Mouse (Mus musculus): ENCODE data around the gene 7420426K07Rik. TPM values are rescaled to one million over a fixed set of nuclear protein-coding genes. Genes with fewer than 3 reads are reported as not detected.
A peak's percentile ranks its signal among the peaks of the same experiment; 100 is the strongest.

7420426K07Rik gene
- not detected in 2 replicates for total RNA-seq (2017)

DNA sequence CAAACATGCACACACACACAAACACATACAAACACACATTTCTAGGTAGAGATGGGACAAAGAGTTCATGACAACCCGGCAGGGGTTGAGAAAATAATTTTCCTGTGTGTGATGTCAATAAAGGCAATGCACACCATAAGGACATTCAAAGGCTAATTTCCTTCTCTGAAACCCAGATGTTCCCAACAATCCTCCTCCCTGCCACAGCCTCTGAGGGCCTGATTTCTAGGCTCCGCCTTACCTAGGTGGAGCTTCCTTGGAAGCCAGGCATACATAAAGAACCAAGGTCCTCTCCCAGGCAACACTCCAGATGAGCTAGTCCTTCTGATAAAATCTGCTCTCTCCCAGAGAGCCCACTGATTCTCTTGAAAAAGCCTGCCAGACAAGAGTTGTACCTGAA, at the start of gene 7420426K07Rik:
Gene 7420426K07Rik (plus strand): TSS at position 301 of the 400 bp plus-strand sequence.
- ATAC-seq (replicated peaks; ENCODE audit: low read depth, poor library complexity, severe bottlenecking): no peak

DNA sequence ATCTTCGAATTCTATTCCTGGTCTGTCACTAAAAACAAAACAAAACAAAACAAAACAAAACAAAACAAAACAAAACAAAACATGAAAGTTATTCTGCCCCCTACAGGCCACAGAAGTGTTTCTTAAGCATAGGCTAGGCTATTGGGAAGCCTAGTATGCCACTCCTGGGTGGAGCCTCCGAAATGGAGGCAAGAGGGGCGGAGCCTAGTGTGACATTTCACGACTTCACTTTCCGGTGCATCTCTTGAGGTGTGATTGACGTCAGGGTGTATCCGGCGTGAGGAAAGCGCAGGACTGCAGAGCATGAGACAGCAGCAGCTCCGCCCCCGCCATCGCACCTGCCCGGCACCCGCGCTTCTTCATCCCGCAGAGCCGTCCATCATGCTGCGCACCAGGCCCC, 46.7 kb upstream of the 7420426K07Rik start, which contains the start of gene Prr23a2:
Gene Prr23a2 (plus strand): TSS at position 285 of the 400 bp plus-strand sequence.
- no peak for ATAC-seq (replicated peaks; ENCODE audit: low read depth, poor library complexity, severe bottlenecking)

DNA sequence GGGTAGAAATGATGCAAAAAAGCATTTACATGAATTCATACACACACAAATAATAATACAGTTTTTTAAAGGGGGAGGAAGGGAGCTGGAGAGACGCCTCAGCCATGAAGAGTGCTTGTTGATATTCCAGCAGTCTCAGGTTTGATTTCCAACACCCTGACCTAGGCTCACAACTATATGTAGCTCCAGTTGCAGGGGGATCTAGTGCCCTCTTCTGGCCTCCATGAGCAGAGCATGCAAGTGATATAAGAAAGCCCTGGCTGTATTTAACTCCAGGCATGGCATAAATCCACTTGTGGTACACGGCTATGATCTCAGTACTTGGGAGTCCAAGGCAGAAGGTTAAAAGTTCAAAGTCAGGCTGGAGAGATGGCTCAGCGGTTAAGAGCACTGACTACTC, 39.5 kb upstream of the 7420426K07Rik start:
- no peak for ATAC-seq (replicated peaks; ENCODE audit: low read depth, poor library complexity, severe bottlenecking)

DNA sequence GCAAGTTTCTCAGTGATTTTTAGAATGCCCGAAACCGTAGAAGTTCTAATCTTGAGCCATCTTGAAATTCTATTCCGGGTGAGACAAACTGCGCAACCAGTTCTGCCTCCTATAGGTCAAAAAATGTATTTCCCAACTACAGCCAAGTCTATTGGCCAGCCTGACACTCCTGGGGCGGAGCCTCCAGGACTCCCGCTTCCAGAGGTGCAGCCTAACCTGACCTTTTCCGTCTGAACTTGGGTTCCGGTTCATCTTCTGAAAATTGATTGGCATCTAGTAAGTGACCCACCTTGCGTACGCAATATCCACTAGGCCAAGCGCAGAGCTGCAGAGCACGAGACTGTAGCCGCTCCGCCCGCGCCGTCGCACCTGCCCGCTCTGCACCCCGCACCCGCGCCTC, 38.3 kb upstream of the 7420426K07Rik start, which contains the start of gene Prr23a3:
Gene Prr23a3 (plus strand): TSS at position 197 of the 400 bp plus-strand sequence.
- no peak for ATAC-seq (replicated peaks; ENCODE audit: low read depth, poor library complexity, severe bottlenecking)

DNA sequence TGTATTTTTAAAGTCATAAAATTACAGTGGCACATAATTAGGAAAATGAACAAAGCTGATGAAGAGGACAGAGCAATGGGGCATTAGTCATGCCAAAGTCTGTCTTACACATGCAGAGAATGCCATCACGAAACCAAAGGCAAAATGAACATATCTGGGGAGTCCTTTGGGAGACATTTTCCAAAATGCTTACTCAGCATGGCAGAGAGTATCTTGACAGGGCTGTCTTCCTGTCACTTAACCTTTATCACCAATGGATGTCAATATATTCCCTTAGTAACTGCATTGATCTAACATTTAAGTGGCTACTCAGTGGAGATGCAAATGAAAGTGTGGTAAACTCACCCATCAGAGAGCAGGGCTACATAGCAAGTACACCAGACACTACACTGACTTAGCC, 1.4 kb upstream of the 7420426K07Rik start:
- no peak for ATAC-seq (replicated peaks; ENCODE audit: low read depth, poor library complexity, severe bottlenecking)

DNA sequence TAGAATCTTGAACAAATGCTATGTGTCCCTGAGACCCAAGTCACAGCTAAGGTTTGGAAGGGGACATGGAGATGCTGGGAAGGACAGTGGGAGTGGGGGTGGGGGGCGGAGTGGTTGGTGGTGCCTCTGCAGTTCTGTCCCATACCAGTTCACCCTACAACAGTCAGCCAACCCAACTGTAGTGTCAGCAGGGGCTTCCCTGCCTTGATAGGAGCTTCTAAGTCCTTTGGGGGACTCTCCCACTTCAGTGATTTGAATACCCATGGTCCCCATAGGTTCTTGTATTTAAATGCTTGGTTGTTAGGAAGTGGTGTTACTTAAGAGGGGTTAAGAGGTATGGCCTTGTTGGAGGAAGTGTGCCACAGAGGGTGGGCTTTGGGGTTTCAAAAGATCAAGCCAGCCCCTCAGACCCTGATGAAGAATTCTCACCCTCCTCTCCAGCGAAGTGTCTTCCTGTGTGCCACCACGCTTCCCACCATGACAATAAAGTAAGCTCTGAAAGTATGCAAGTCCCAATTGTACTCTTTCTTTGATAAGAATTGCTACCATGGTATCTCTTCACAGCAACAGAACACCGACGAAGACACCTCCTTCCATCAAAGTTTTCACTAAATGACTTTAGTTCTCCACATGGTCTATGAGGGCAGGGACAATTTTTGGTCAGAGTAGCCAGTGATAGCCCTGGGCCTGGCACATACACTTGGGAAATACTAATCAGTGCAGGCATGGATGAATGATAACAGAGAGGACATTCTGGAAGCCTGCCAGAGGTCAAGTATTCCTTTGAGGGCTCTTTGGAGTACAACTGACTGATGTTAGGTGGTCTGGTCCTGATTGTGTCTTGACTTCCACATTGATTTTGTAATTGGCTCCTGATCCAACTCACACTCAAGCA, 18.0 kb downstream of the 7420426K07Rik start:
- no peak for ATAC-seq (replicated peaks; ENCODE audit: low read depth, poor library complexity, severe bottlenecking)

DNA sequence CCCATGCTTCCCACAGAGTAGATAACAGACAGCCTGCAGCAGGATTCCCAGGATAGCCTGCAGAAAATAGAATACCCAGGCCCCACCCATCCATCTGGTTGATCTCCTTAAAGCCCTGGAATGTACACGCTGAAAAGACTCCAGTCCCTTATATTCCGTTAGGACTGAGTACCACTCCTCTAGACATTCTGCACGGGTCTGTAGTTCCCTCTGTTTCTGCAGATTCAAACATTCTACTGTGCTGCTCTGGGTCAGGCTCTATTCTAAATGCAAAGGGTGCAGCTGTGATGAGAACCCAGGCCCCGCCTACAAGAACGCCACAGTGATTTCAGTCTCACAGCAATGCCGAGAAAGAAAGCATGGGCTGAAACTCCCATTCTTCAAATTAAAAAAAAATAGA, 20.2 kb downstream of the 7420426K07Rik start:
- ATAC-seq (replicated peaks; ENCODE audit: low read depth, poor library complexity, severe bottlenecking): no peak

DNA sequence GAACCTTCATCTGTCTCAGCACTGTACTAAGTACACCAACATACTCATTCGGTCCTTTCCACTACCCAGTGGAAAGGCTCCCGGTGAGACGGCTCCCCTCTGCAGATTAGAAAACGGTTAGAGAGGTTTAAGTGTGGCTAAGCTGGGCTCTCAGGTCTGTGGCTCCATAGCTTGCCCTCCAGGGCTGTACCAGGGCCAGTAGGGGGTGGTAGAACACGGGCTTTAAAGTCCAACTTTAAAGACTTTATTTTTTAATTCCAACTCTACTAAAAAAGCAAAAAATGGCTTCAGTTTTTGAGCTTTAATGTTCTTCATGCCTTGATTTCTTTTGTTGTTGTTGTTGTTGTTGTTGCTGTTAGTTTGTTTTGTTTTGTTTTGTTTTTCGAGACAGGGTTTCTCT, 21.3 kb downstream of the 7420426K07Rik start:
- no peak for ATAC-seq (replicated peaks; ENCODE audit: low read depth, poor library complexity, severe bottlenecking)

DNA sequence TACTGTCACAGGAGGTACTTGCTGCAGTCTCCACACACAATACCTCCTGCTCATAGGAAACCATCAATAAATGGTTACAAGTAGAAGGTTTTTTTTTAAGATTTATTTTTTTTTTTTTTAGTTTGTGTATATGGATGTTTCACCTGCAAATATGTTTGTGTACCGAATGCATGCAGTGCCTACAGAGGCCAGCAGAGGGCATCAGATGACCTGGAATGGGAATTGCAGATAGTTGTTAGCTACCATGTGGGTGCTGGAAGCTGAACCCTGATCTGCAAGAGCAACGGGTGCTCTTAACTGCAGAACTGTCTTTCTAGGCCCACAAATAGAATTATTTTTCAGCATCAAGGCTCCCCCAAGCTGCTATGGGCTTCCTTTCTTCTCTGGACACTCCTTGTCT, 26.6 kb downstream of the 7420426K07Rik start:
- no peak for ATAC-seq (replicated peaks; ENCODE audit: low read depth, poor library complexity, severe bottlenecking)

DNA sequence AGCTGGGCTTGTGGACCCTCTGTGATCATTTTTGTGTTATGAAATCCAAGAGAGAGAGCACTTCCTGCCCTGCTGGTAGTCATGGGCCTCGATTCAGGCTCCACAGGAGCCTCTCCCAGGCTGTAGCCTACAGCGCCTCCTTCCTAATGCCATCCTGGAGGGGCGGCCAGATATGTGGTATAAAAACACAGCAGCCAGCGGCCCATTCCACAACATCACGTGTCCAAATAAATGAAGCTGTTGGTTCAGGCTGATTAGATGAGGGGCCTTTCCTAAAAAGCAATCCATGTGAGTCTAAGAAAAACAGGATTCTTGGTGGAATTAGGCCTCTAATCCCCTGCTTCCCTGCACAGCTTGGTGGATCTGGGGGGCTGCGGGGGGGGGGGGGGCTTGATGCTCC, 30.0 kb downstream of the 7420426K07Rik start:
- no peak for ATAC-seq (replicated peaks; ENCODE audit: low read depth, poor library complexity, severe bottlenecking)

DNA sequence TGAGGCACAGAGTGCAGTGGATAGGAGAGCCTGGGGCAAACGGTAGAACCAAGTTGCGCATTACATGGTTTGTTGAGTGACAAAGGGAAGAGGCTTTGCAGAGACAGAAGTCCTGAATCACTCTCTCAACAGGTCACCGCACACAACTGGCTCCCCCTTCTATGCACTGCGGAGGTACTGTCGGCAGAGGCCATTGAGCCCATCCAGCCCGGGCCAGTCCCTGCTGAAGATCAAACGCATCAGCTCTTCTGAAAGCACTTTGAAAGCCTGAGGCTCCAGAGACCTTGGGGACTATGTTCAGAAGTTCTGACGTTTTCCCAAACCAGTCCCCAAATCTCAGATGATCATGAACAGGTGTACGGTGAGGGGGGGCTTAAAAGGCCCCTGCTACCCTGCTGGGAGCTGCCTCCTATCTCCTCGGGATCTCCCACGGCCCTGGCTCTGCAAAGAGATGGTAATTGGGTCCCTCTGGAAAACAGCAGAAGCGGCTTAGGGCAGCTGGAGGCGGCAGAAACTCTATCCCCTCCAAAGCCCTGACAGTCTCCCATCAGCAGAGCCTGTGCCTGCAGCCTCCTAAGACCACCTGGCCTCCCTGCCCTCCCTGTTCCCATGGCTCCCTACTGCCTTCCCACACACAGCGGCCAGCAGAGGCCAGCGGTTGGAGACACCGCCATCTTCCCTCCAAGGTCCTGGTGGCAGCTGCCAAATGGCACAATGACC, 32.4 kb downstream of the 7420426K07Rik start:
- no peak for ATAC-seq (replicated peaks; ENCODE audit: low read depth, poor library complexity, severe bottlenecking)

DNA sequence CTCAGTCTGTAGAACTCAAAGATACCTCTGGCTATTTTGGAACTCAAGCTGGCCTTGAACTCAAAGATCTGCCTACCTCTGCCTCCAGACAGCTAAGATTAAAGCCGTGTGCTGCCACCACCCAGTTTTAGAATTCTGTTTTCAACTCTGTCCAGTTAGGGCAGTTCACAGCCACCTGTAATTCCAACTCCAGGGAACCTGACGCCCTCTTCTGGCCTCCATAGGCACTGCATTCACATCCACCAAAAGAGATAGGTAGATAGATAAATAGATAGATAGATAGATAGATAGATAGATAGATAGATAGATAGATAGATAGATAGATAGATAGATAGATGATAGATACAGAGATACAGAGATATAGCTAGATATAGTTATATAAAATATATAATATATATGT, 36.4 kb downstream of the 7420426K07Rik start:
- no peak for ATAC-seq (replicated peaks; ENCODE audit: low read depth, poor library complexity, severe bottlenecking)

DNA sequence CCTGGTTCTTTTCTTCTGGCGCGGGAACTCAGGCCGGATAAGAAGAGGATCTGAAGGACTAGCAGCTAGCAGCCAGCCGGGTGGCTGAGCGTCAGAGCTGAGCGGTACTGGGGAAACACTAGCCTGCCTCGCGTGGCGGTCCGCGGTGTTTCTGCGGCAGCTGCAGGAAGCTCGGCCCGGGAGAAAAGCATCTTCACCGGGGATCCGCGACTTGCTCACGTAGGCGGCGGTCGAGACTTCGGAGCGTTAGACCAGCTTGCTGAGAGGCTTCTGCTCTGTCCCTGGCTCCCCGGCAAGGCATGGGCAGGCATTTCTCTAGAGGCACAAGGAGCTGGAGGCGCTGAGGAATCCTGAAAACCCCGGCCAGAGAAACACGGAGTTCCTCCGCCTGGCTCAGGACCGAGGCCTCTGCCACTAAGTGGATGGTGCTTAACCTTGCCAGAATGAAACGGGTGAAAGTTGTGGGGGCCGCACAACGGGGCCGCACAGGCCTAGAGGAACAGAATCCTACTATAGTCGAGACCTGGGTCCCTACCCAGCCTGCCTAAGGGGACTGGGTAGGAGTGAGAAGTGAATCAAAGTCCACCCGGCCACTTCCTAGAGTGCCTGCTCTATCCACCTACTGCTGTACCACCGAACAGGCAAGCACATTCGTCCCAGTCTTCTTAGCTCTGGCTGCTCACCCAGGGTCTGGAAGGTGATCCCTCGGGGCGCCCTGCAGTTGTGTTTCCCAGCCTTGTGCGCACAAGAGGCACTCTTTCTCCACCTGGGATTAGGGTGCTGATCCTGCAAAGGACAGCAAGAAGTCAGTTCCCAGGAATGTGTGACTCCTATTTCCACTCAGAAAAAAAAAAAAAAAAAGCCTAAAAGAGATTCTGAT, 49.5 kb downstream of the 7420426K07Rik start:
- peak; percentile 60 for ATAC-seq (replicated peaks; ENCODE audit: low read depth, poor library complexity, severe bottlenecking)

DNA sequence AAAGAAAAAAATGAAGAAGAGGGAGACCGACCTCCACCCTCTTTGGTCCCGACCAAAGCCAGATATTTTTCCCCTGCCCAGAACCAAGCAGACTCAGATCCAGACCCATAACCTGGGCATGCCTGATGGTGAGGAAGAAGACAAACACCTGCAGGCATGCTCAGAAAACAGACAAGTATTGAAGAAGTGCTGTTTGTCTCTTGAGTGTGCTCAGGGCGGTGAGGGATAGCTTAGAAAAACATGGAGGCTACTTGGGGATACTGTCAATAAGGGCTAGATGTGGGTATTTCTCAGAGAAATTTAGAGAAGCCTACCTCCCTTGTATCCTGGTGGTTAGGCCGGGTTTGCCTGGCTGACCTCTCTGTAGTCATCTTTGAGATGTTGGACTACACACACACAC, 50.4 kb downstream of the 7420426K07Rik start:
- no peak for ATAC-seq (replicated peaks; ENCODE audit: low read depth, poor library complexity, severe bottlenecking)

DNA sequence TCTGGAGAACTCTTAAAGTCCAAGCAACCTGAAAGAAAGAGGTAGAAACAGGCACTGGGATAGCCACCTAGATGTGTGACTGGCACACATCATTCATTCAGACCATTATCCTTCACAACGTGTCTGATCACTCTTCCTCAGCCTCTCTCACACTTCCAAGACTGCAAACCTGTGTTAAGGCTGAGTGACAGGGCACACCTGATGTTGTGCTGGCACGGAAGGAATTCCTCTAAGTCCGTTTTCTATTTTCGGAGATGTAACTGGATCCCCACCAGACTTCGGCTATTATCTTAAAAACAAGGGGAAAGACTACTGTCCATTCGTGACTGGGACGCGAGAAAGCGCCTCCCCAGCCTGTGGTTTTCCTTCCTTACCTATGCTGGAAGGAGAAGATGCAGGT, 50.9 kb downstream of the 7420426K07Rik start:
- ATAC-seq (replicated peaks; ENCODE audit: low read depth, poor library complexity, severe bottlenecking): no peak

Other genes starting within 250 kb of the 7420426K07Rik start
- gene Prr23a1, start 60.6 kb upstream of the 7420426K07Rik start, total RNA-seq (2017): not detected in 2 replicates
- not detected in 2 replicates for gene Prr23a2, start 46.6 kb upstream of the 7420426K07Rik start, total RNA-seq (2017)
- not detected in 2 replicates for gene Prr23a3, start 38.4 kb upstream of the 7420426K07Rik start, total RNA-seq (2017)
- not detected in 2 replicates for gene Foxl2, start 52.2 kb downstream of the 7420426K07Rik start, total RNA-seq (2017)
- gene Faim, start 83.3 kb downstream of the 7420426K07Rik start, total RNA-seq (2017): 108 and 160 TPM in 2 replicates
- not detected in 2 replicates for gene Gm1123, start 132.6 kb downstream of the 7420426K07Rik start, total RNA-seq (2017)
- gene Pik3cb, start 237.5 kb downstream of the 7420426K07Rik start, total RNA-seq (2017): 4.5 and 5.8 TPM in 2 replicates